ENCODE assay signal across 12 mouse cellular contexts in genomic region chr14:57546557-57547021, GRCm38 (mm10). TPM values are rescaled to one million over a fixed set of nuclear protein-coding genes. Genes with fewer than 3 reads are reported as not detected.
DNase-seq lines count a peak whose midpoint lies in the region; ATAC-seq and TF ChIP-seq lines count a peak whose summit lies in the region.
"Had no signal": no experiment of that assay in that cellular context is flagged by ENCODE, and none has a peak within 500 bp of the region (broad histone marks: within the 10 kb centered on the region; RNA-seq: fewer than 3 reads in every experiment).

No protein-coding gene starts in this region.

- no peak for TF ChIP-seq CTCF in gastrocnemius, adult 2 months (IDR thresholded peaks at IDR 0.05)

- intact Hi-C loops in gastrocnemius, adult 2 months (cut with DNase I): no loop called here

- WGBS in stomach, embryonic 16.5 days: 14% methylated on average over 13 of the region's 13 CpGs

- no peaks in the 10 kb centered on the region for H3K27me3 ChIP-seq in stomach, embryonic 16.5 days (ENCODE audit: control insufficient read depth, insufficient read depth, low read length)

- DNase-seq in gastrocnemius, adult 2 months: peak; percentile 44
- DNase-seq in gastrocnemius, postnatal 10 days: no peak
- DNase-seq in urinary bladder, adult 18-20 months (ENCODE audit: low spot score in 2 of 2): peak; percentile 24 to 28
- no peak for DNase-seq in urinary bladder, adult 2 months (ENCODE audit: low spot score)
- peak; percentile 72 for DNase-seq in liver
- no peak for DNase-seq in left cerebral cortex, adult 11 months (ENCODE audit: low spot score)
- DNase-seq in right cerebral cortex, postnatal 36 days (ENCODE audit: low spot score in 2 of 2): no peak
- DNase-seq: cerebellum, adult 11-12 months; heart, postnatal 14 days had no signal

- H3K27ac ChIP-seq in gastrocnemius, adult 2 months: peak overlapping the region; percentile 80
- H3K27ac ChIP-seq in stomach, embryonic 16.5 days (ENCODE audit: low read length): peak overlapping the region; percentile 75

- peak overlapping the region; percentile 31 for H3K4me3 ChIP-seq in gastrocnemius, adult 2 months
- H3K4me3 ChIP-seq in stomach, embryonic 16.5 days (replicated peaks; ENCODE audit: low read length): no peak overlapping the region

- H3K4me1 ChIP-seq in stomach, embryonic 16.5 days (ENCODE audit: control insufficient read depth, insufficient read depth, low read length): peaks cover 9% of the 10 kb centered on the region

- peak; percentile 85 for ATAC-seq in stomach, embryonic 16.5 days (ENCODE audit: insufficient read depth, low FRiP score)
- ATAC-seq: activated CD4-positive, CD25-positive, alpha-beta regulatory T cell, adult 4 months; forebrain, embryonic 16.5 days had no signal

- H3K4me2 ChIP-seq in stomach, embryonic 16.5 days (ENCODE audit: low read depth, low read length): no peak overlapping the region

- no peaks in the 10 kb centered on the region for H3K9me3 ChIP-seq in stomach, embryonic 16.5 days (replicated peaks; ENCODE audit: control insufficient read depth, low read length)

- 0 out of 2 replicates have a peak overlapping the region, but pooled peaks have one; percentile 15 for H3K9ac ChIP-seq in stomach, embryonic 16.5 days (ENCODE audit: low read length)

- no peaks in the 10 kb centered on the region for H3K36me3 ChIP-seq in stomach, embryonic 16.5 days (ENCODE audit: control insufficient read depth, insufficient read depth, low read length)

RNA-seq across cellular contexts. Expression of gene Il17d, which starts 22.0 kb away (rescaled TPM):
- 1 to 10 TPM in 1 of 2 experiments, under 1 TPM in 1; 0.64 to 1.4 TPM for total RNA-seq in gastrocnemius, adult 2 months (2021)
- total RNA-seq in gastrocnemius, postnatal 10 days (2021): 1 to 10 TPM; 7.7 to 9.3 TPM
- 19.3 and 21.4 TPM in 2 replicates for polyA plus RNA-seq in urinary bladder, adult 2 months (2012; rRNA removed)
- 2.7 and 3.2 TPM in 2 replicates for polyA plus RNA-seq in stomach, embryonic 16.5 days (2015; fragmentation: Nextera tagmentation; extraction: Ambion mirVana)
- polyA plus RNA-seq: activated CD4-positive, CD25-positive, alpha-beta regulatory T cell, adult 4 months had no signal

RNA-seq across cellular contexts. Expression of gene Eef1akmt1, which starts 24.8 kb away (rescaled TPM):
- total RNA-seq in gastrocnemius, adult 2 months (2021): 10 to 100 TPM; 36.1 to 37.1 TPM
- total RNA-seq in gastrocnemius, postnatal 10 days (2021): 10 to 100 TPM; 23.2 to 27.4 TPM
- 30.9 and 34.9 TPM in 2 replicates for polyA plus RNA-seq in urinary bladder, adult 2 months (2012; rRNA removed)
- 75.3 and 77.5 TPM in 2 replicates for polyA plus RNA-seq in stomach, embryonic 16.5 days (2015; fragmentation: Nextera tagmentation; extraction: Ambion mirVana)

Comparison
In these comparisons a context has a peak if more than half of its experiments do, and no peak if none do; other contexts are left out.
1. DNase-seq: peak in gastrocnemius, adult 2 months (single experiment), urinary bladder, adult 18-20 months (2 of 2) and liver (single experiment); none in gastrocnemius, postnatal 10 days (single experiment), urinary bladder, adult 2 months (single experiment), left cerebral cortex, adult 11 months (single experiment) and right cerebral cortex, postnatal 36 days (0 of 2).